Mouse (Mus musculus): Measurements from ENCODE around the gene Svs2.
"Not testable (repeated sequence)": the region's sequence is repeated elsewhere in the genome, so short reads cannot be mapped to it uniquely, and the experiment has no call there.

Gene Svs2

DNA sequence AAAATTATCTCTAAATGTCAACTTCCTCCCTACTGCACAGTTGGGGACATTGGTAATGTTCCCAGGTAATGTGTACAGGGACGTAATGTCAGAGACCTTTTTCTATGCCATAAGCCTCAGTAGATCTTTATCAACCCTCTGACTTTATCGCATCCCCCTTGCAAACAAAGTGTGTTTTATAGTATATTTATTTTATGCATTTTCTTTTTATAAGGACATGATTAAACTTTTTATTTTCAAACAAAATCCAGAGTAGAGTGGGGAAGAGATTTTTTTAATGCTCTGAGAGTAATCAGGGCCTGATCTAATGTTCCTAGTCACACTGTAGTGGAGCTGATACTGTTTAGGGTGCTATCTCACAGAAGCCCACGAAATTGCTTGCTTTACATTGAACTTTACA, at the start of gene Svs2:
Gene Svs2 (minus strand): TSS at position 101 of the 400 bp plus-strand sequence.
- DNase-seq, result no peak

GRCm38 (mm10) chr2:164278359-164278758, 40.1 kb upstream of the Svs2 start, which contains the start of gene Svs4:
Gene Svs4, minus strand, starts transcription at chr2:164278459.
- no peak for DNase-seq

DNA sequence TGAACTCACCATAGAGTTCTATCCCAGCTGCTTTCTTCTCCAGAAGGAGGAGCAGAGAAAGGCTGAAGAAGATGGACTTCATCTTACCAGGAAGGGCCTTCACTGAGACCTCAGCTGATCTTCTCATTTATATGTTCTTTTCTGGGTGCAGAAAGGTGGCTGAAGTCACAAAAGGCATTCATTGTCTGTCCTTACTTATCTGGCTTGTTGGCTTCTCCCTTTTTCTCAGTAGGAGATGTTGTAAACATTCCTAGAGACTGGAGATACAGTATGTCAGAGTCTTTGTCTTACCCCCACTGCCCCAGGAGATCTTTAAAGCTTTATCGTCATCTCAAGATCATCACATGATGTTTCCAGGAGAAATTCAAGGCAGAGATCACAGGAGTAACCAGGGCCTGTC, 18.3 kb upstream of the Svs2 start, which contains the start of gene Svs3b:
Gene Svs3b (minus strand): TSS at position 101 of the 400 bp plus-strand sequence.
- DNase-seq, result not testable (repeated sequence)

DNA sequence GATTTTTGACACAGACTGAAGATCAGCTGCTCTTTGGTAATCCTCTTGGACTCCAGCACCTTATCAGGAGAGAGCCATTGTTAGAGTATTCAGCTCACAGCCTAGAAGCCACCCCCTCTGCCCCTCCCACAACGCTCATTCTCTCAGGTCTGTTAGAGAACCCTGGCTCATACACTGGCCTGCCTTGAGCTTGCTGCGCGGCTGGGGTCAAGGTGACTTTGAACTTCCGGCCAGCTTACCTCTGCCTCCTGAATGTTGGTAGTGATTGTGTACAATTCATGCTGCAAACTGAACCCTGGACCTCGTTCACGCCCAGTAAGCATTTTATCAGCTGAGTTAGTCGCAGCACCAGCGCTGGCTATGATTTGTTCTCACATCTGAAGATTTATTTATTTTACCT, 5.6 kb downstream of the Svs2 start:
- no peak for DNase-seq

- DNase-seq, result no peak
Observed at GRCm38 (mm10) chr2:164228361-164229070, 9.8 kb downstream of the Svs2 start.

DNA sequence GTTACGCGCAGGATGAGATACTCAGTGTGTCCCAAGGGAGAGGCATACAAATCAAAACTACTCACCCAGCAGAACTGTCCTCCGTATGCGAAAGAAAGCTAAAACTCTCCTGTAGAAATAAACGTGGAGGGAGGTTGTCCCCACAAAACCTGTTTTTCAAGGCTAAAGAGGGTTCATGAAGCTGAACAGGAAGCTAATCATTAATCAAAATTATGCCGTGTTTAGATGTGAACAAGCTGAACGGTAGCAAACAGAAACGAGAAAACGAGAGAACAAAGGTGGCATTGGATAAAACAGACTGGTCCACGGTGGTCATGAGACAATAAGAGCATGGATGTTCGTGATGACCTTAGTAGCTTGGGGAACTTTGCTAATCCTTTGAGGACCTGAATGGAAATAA, 16.7 kb downstream of the Svs2 start, which contains the start of gene Wfdc15b:
Gene Wfdc15b (minus strand): TSS at position 139 of the 400 bp plus-strand sequence.
- DNase-seq, result no peak

DNA sequence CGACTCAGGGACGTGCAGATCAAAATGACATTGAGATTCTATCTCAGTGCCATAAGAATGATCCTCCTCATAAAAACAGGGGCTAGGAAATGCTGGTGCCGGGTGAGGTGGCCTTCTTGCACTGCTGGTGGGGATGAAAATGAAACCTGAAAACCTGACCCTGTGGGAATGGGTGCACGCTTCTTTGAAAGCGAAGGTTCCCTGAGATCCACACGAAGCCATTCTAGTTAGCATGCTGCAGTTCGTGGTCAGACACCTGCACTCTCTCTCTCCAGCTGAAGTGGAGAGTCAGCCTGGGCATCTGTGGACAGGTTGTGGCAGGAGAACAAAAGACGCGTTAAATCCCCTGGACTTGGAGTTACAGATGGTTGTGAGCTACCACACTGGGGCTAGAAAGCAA, 19.0 kb downstream of the Svs2 start:
- DNase-seq, result no peak

GRCm38 (mm10) chr2:164212711-164213110, 25.6 kb downstream of the Svs2 start:
- no peak for DNase-seq

GRCm38 (mm10) chr2:164210892-164211291, 27.4 kb downstream of the Svs2 start:
- DNase-seq, result no peak

DNA sequence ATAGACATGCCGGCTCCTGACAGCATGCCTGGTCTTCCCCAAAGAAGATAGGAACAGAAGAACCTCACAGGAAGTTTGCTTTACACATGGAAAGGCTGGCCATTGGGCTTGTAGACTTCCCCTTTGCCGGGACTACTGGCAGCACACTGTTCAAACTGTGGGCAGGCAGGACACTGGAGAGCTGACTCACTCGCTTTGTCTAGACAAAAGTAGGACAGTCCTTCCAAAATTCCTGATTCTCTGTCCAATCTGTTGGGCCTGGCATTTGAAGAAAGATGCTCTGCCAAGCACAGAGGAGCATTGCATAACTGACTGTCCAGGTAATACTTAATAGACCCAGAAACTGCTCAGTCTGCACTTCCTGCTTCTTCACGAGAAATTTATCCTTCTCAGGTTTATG, 31.6 kb downstream of the Svs2 start:
- no peak for DNase-seq

DNA sequence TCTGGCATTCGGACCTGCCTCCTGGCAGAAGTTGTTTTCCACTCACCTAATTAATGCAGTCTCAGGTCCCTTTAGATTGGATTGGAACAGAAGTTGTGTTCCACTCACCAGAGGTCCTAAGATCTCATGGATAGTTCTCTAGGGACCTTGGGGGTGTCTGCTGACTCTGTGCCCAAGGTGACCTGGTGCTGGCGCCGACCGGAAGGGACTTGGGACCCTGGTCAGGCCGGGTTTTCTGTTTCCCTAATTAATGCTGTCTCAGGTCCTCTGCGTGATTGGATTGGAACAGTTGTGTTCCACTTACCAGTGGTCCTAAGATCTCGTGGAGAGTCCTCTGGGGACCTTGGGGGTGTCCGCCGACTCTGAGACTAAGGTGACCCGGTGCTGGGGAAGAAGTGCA, 32.3 kb downstream of the Svs2 start:
- DNase-seq, result not testable (repeated sequence)

GRCm38 (mm10) chr2:164199626-164200327, 38.5 kb downstream of the Svs2 start, which contains the start of gene Wfdc15a:
Gene Wfdc15a, minus strand, starts transcription at chr2:164200130.
- DNase-seq, result no peak

DNA sequence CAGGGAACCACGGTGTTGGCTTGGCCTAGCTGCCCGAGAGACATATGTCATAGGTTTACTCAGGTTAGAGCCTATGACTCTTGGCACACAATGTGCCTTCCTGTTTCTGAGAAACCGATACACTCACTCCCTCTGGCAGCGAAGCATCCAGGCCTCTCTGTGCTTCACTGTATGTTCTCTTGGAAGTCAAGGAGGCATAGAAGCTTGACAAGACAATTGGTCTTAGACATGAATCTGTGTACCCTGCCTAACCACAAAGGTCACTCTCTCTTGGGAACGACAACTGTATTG, 41.6 kb downstream of the Svs2 start:
- DNase-seq, result no peak

DNA sequence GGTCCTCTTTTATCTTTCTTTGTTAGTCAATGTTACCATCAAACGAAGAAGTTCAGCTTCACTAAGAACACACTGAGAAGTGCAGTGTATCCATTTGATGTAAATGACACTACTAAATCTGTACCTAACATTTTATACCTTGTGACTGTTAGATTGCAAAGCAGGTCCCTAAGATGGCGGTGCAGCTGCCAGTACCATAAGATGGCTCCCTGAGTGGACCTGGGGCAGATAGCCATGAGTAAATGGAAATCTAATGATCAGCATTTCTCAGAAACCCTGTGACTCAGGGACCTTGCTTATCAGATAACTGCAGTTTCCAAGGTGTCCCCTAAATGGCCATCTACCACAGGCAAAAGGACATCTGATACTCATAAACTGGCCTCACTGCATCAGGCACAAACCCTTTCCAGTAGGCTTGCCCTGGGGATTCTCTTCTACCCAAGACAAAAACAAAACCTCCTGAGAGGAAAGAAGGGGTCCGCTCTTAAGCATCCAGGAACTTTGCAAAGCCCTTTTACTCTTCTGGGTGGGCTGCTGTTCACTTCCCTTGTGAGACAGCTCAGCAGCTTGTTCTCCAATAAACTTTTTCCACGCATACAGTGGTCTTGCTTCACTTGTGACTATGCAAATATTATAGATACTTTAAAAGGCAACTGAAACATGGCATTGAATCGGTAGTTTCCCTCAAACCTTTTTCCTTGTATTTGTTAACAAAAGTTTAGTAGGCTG, 42.1 kb downstream of the Svs2 start:
- DNase-seq, result no peak

DNA sequence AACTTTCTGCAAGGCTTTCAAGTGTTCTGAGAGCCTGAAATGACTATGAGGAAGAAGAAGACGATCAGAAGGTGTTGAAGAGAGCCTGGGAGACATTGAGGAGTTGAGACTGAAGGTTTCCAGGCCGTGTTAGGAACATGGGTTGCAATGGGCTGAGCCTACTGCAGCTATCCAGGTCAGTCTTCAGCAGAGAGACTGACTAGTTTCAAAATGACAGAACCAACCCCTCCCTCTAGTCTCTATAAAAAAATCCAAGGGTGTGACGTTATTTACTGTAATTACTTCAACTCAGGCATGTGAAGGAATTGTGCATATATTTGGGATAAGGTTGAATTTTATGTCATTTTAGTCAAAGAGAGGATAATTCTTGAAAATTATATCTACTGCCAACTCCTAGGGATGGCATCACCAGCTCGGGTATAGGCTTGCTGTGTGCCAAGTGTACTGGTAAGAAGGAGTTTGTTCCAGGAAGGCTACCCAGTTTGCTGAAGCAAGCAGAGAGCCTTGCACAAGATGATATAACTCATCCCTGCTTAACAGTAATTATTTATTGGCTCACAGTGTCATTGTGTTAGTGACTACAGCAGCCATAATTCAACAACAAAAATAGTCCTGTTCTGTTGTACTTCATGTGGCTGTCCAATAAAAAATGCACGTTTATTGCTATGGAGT, 43.2 kb downstream of the Svs2 start:
- no peak for DNase-seq

DNA sequence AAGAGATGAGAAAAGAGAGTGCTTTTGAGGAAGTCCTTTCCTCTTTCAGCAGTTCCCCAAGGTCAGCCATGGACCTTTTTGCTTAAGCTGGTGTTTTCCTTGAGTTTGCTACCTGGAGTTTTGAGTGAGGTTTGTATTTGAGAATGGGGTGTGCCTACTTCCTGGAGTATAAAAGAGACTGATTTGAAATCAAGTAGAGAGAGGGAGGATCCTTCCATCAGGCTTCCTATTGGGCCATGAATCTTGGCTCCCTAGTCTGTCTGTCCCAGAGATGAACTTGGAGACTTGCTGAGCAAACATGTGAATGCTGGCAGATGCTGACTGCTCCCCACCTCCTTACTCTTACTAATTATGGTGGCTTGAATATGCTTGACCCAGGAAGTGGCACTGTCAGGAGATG, 46.0 kb downstream of the Svs2 start:
- no peak for DNase-seq

- no peak for DNase-seq
Observed at GRCm38 (mm10) chr2:164190576-164190975, 47.7 kb downstream of the Svs2 start, which contains the start of gene Wfdc12. Gene Wfdc12, minus strand, starts transcription at chr2:164190608.

GRCm38 (mm10) chr2:164188722-164189121, 49.5 kb downstream of the Svs2 start:
- peak in 1 of 2 experiments; percentile 22 for DNase-seq

Measured in spleen, adult 18-20 months (tissue).